Mouse (Mus musculus): ENCODE data around the gene Iqcg. TPM values are rescaled to one million over a fixed set of nuclear protein-coding genes. Genes with fewer than 3 reads are reported as not detected.

Iqcg gene
- polyA plus RNA-seq, 1 experiment: 0.14 TPM

GRCm38 (mm10) chr16:33024456-33025104 lies 31.4 kb downstream of the Iqcg start:
- no peak overlapping the region for H3K4me3 ChIP-seq (ENCODE audit: low read depth, low read length)
- H3K27me3 ChIP-seq (ENCODE audit: control insufficient read depth, insufficient read depth, low read length): peaks cover 3% of the 10 kb centered on the region; the same call in 1 of the 2 replicates
- no peaks in the 10 kb centered on the region for H3K4me1 ChIP-seq (ENCODE audit: control insufficient read depth, insufficient read depth, insufficient read length, low read length)
- 71% methylated on average over 8 of the region's 8 CpGs for WGBS
- no peaks in the 10 kb centered on the region for H3K36me3 ChIP-seq (ENCODE audit: control insufficient read depth, insufficient read depth, low read length)
- TF ChIP-seq POLR2A (IDR thresholded peaks at IDR 0.05; ENCODE audit: low read depth, low read length) (no peak), CTCF (IDR thresholded peaks at IDR 0.05; ENCODE audit: extremely low read depth, insufficient read length, insufficient replicate concordance, low read depth, low read length) (no peak)
- no peak overlapping the region for H3K27ac ChIP-seq (ENCODE audit: insufficient read depth, low read depth, low read length)

GRCm38 (mm10) chr16:33023750-33024149 lies 32.3 kb downstream of the Iqcg start:
- H3K27ac ChIP-seq (ENCODE audit: insufficient read depth, low read depth, low read length): no peak overlapping the region
- 2% methylated on average over 4 of the region's 4 CpGs for WGBS
- 0 out of 2 replicates have a peak, but pooled peaks cover 2% of the 10 kb centered on the region for H3K4me1 ChIP-seq (ENCODE audit: control insufficient read depth, insufficient read depth, insufficient read length, low read length)
- TF ChIP-seq POLR2A (IDR thresholded peaks at IDR 0.05; ENCODE audit: low read depth, low read length) (no peak), CTCF (IDR thresholded peaks at IDR 0.05; ENCODE audit: extremely low read depth, insufficient read length, insufficient replicate concordance, low read depth, low read length) (peak; percentile 97)
- no peaks in the 10 kb centered on the region for H3K27me3 ChIP-seq (ENCODE audit: control insufficient read depth, insufficient read depth, low read length)
- no peaks in the 10 kb centered on the region for H3K36me3 ChIP-seq (ENCODE audit: control insufficient read depth, insufficient read depth, low read length)
- H3K4me3 ChIP-seq (ENCODE audit: low read depth, low read length): no peak overlapping the region

GRCm38 (mm10) chr16:33021381-33021780 lies 34.6 kb downstream of the Iqcg start:
- H3K4me3 ChIP-seq (ENCODE audit: low read depth, low read length): no peak overlapping the region
- peaks cover 2% of the 10 kb centered on the region; the same call in 1 of the 2 replicates for H3K4me1 ChIP-seq (ENCODE audit: control insufficient read depth, insufficient read depth, insufficient read length, low read length)
- no peaks in the 10 kb centered on the region for H3K36me3 ChIP-seq (ENCODE audit: control insufficient read depth, insufficient read depth, low read length)
- H3K27ac ChIP-seq (ENCODE audit: insufficient read depth, low read depth, low read length): no peak overlapping the region
- WGBS: 67% methylated on average over 3 of the region's 3 CpGs
- no peaks in the 10 kb centered on the region for H3K27me3 ChIP-seq (ENCODE audit: control insufficient read depth, insufficient read depth, low read length)
- no peak for TF ChIP-seq POLR2A (IDR thresholded peaks at IDR 0.05; ENCODE audit: low read depth, low read length)
- no peak for TF ChIP-seq CTCF (IDR thresholded peaks at IDR 0.05; ENCODE audit: extremely low read depth, insufficient read length, insufficient replicate concordance, low read depth, low read length)

- TF ChIP-seq POLR2A (IDR thresholded peaks at IDR 0.05; ENCODE audit: low read depth, low read length): no peak
- TF ChIP-seq CTCF (IDR thresholded peaks at IDR 0.05; ENCODE audit: extremely low read depth, insufficient read length, insufficient replicate concordance, low read depth, low read length): no peak
- Histone ChIP-seq H3K27ac (ENCODE audit: insufficient read depth, low read depth, low read length) (no peak overlapping the region), H3K4me3 (ENCODE audit: low read depth, low read length) (peak overlapping the region; percentile 59), H3K4me1 (ENCODE audit: control insufficient read depth, insufficient read depth, insufficient read length, low read length) (peaks cover 2% of the 10 kb centered on the region; the same call in 1 of the 2 replicates), H3K36me3 (ENCODE audit: control insufficient read depth, insufficient read depth, low read length) (peaks cover 9% of the 10 kb centered on the region), H3K27me3 (ENCODE audit: control insufficient read depth, insufficient read depth, low read length) (no peaks in the 10 kb centered on the region)
- 27% methylated on average over 21 of the region's 21 CpGs for WGBS
These were observed 36.8 kb downstream of the Iqcg start for GRCm38 (mm10) chr16:33019117-33019770.

- Histone ChIP-seq H3K4me1 (ENCODE audit: control insufficient read depth, insufficient read depth, insufficient read length, low read length) (peaks cover 2% of the 10 kb centered on the region; the same call in 1 of the 2 replicates), H3K27ac (ENCODE audit: insufficient read depth, low read depth, low read length) (no peak overlapping the region), H3K4me3 (ENCODE audit: low read depth, low read length) (no peak overlapping the region), H3K27me3 (ENCODE audit: control insufficient read depth, insufficient read depth, low read length) (no peaks in the 10 kb centered on the region), H3K36me3 (ENCODE audit: control insufficient read depth, insufficient read depth, low read length) (peaks cover 21% of the 10 kb centered on the region)
- WGBS: 49% methylated on average over 5 of the region's 5 CpGs
- TF ChIP-seq POLR2A (IDR thresholded peaks at IDR 0.05; ENCODE audit: low read depth, low read length) (no peak), CTCF (IDR thresholded peaks at IDR 0.05; ENCODE audit: extremely low read depth, insufficient read length, insufficient replicate concordance, low read depth, low read length) (no peak)
These were observed 38.2 kb downstream of the Iqcg start for GRCm38 (mm10) chr16:33017677-33018349.

GRCm38 (mm10) chr16:33015986-33016385 lies 40.0 kb downstream of the Iqcg start:
- Histone ChIP-seq H3K4me1 (ENCODE audit: control insufficient read depth, insufficient read depth, insufficient read length, low read length) (peaks cover 2% of the 10 kb centered on the region; the same call in 1 of the 2 replicates), H3K27me3 (ENCODE audit: control insufficient read depth, insufficient read depth, low read length) (no peaks in the 10 kb centered on the region), H3K4me3 (ENCODE audit: low read depth, low read length) (no peak overlapping the region), H3K36me3 (ENCODE audit: control insufficient read depth, insufficient read depth, low read length) (peaks cover 28% of the 10 kb centered on the region), H3K27ac (ENCODE audit: insufficient read depth, low read depth, low read length) (no peak overlapping the region)
- TF ChIP-seq CTCF (IDR thresholded peaks at IDR 0.05; ENCODE audit: extremely low read depth, insufficient read length, insufficient replicate concordance, low read depth, low read length) (no peak), POLR2A (IDR thresholded peaks at IDR 0.05; ENCODE audit: low read depth, low read length) (no peak)
- 77% methylated on average over 2 of the region's 2 CpGs for WGBS

Measured in small intestine, adult 2 months (tissue).